Mouse (Mus musculus): ENCODE measurements around the gene Ddhd1.

- TF ChIP-seq CTCF (IDR thresholded peaks at IDR 0.05) = peak; percentile 80
- no peak for TF ChIP-seq POLR2A (IDR thresholded peaks at IDR 0.05; ENCODE audit: insufficient read depth, low read depth, low read length)
- TF ChIP-seq EP300 (IDR thresholded peaks at IDR 0.05; ENCODE audit: insufficient read depth, low read depth, low read length) = no peak
Measured at GRCm38 (mm10) chr14:45566066-45566937, 91.6 kb downstream of the Ddhd1 start.
